Mouse (Mus musculus) midbrain, embryonic 10.5 days (tissue): ENCODE measurements around the gene Phf14. TPM values are rescaled to one million over a fixed set of nuclear protein-coding genes. Genes with fewer than 3 reads are reported as not detected.

Experiments used
- DNase-seq: peaks from one replicate; pipeline ENCODE4 v3.0.0-alpha.2; 2017; ENCODE audit warnings: low spot score
- H3K27ac ChIP-seq: fragments of 300-500 bp; sonication (generic); replicated peaks from 2 replicates; pipeline ENCODE4 v1.5.1; 2016; ENCODE audit warnings: mild to moderate bottlenecking
- H3K27me3 ChIP-seq: fragments of 300-500 bp; sonication (generic); 2 replicates; pipeline ENCODE4 v1.6.1; 2016; ENCODE audit warnings: low read depth, mild to moderate bottlenecking; ENCODE audit not compliant: poor library complexity, severe bottlenecking
- H3K36me3 ChIP-seq: fragments of 300-500 bp; sonication (generic); 2 replicates; pipeline ENCODE4 v1.6.1; 2016; ENCODE audit warnings: mild to moderate bottlenecking, moderate library complexity
- H3K4me1 ChIP-seq: fragments of 300-500 bp; sonication (generic); 2 replicates; pipeline ENCODE4 v1.6.1; 2016
- H3K4me3 ChIP-seq: fragments of 300-500 bp; sonication (generic); 2 replicates; pipeline ENCODE4 v1.5.1; 2016; ENCODE audit warnings: mild to moderate bottlenecking, moderate library complexity
- H3K9me3 ChIP-seq: fragments of 300-500 bp; sonication (generic); replicated peaks from 2 replicates; pipeline ENCODE4 v1.6.1; 2016; ENCODE audit warnings: mild to moderate bottlenecking
- WGBS: fragments of 180-500 bp; shearing (Covaris S2); methylation state at CpG from one replicate; pipeline ENCODE4 v1.1.7; 2016; 5-methylcytosine and 5-hydroxymethylcytosine counted together
- polyA plus RNA-seq: library from polyadenylated mRNA; unstranded; fragments of >200 nt; fragmentation: Nextera tagmentation; extraction: Ambion mirVana; gene quantifications from 2 replicates; pipeline ENCODE4 v1.2.1, GENCODE M21; 2016

Gene Phf14
- polyA plus RNA-seq, 1 experiment from 2014 or later, result 65.3 TPM

GRCm38 (mm10) chr6:12079260-12079659 is 171.7 kb downstream of the Phf14 start:
- no peak overlapping the region for H3K4me3 ChIP-seq
- no peaks in the 10 kb centered on the region for H3K27me3 ChIP-seq
- H3K27ac ChIP-seq, result no peak overlapping the region
- no peaks in the 10 kb centered on the region for H3K9me3 ChIP-seq
- peaks cover 18% of the 10 kb centered on the region for H3K36me3 ChIP-seq
- no peak for DNase-seq
- H3K4me1 ChIP-seq, result no peaks in the 10 kb centered on the region
- WGBS, result 94% methylated on average over 4 of the region's 4 CpGs

GRCm38 (mm10) chr6:12080423-12080822 is 172.8 kb downstream of the Phf14 start:
- no peaks in the 10 kb centered on the region for H3K4me1 ChIP-seq
- WGBS, result 93% methylated on average over 5 of the region's 5 CpGs
- peaks cover 18% of the 10 kb centered on the region for H3K36me3 ChIP-seq
- DNase-seq, result no peak
- H3K27me3 ChIP-seq, result no peaks in the 10 kb centered on the region
- no peaks in the 10 kb centered on the region for H3K9me3 ChIP-seq
- H3K4me3 ChIP-seq, result no peak overlapping the region
- no peak overlapping the region for H3K27ac ChIP-seq

GRCm38 (mm10) chr6:12081722-12082121 is 174.1 kb downstream of the Phf14 start:
- no peak for DNase-seq

GRCm38 (mm10) chr6:12082125-12082524 is 174.5 kb downstream of the Phf14 start:
- Histone ChIP-seq H3K27ac (no peak overlapping the region), H3K27me3 (no peaks in the 10 kb centered on the region), H3K4me3 (no peak overlapping the region), H3K9me3 (no peaks in the 10 kb centered on the region), H3K4me1 (no peaks in the 10 kb centered on the region), H3K36me3 (peaks cover 18% of the 10 kb centered on the region)
- WGBS, result 92% methylated on average over 2 of the region's 2 CpGs
- no peak for DNase-seq

More at GRCm38 (mm10) chr6:12081722-12082121, 174.1 kb downstream of the Phf14 start:
- WGBS, result 91% methylated on average over 2 of the region's 2 CpGs
- no peaks in the 10 kb centered on the region for H3K27me3 ChIP-seq
- H3K27ac ChIP-seq, result no peak overlapping the region
- H3K4me1 ChIP-seq, result no peaks in the 10 kb centered on the region
- no peak overlapping the region for H3K4me3 ChIP-seq
- H3K36me3 ChIP-seq, result peaks cover 18% of the 10 kb centered on the region
- no peaks in the 10 kb centered on the region for H3K9me3 ChIP-seq

- DNase-seq, result no peak
- H3K27ac ChIP-seq, result no peak overlapping the region
- no peaks in the 10 kb centered on the region for H3K27me3 ChIP-seq
- WGBS, result 85% methylated on average over 6 of the region's 6 CpGs
- peaks cover 18% of the 10 kb centered on the region for H3K36me3 ChIP-seq
- no peaks in the 10 kb centered on the region for H3K4me1 ChIP-seq
- H3K9me3 ChIP-seq, result no peaks in the 10 kb centered on the region
- no peak overlapping the region for H3K4me3 ChIP-seq
Measured at GRCm38 (mm10) chr6:12082531-12083216, 175.1 kb downstream of the Phf14 start.

- peaks cover 18% of the 10 kb centered on the region for H3K36me3 ChIP-seq
- H3K27me3 ChIP-seq, result no peaks in the 10 kb centered on the region
- no peak for DNase-seq
- no peak overlapping the region for H3K27ac ChIP-seq
- no peaks in the 10 kb centered on the region for H3K9me3 ChIP-seq
- 95% methylated on average over 5 of the region's 5 CpGs for WGBS
- H3K4me1 ChIP-seq, result 0 out of 2 replicates have a peak, but pooled peaks cover 2% of the 10 kb centered on the region
- H3K4me3 ChIP-seq, result no peak overlapping the region
Measured at GRCm38 (mm10) chr6:12084721-12085120, 177.1 kb downstream of the Phf14 start.

GRCm38 (mm10) chr6:12089439-12089992 is 181.9 kb downstream of the Phf14 start:
- Histone ChIP-seq H3K27me3 (no peaks in the 10 kb centered on the region), H3K4me1 (0 out of 2 replicates have a peak, but pooled peaks cover 4% of the 10 kb centered on the region), H3K27ac (no peak overlapping the region), H3K36me3 (no peaks in the 10 kb centered on the region), H3K9me3 (no peaks in the 10 kb centered on the region), H3K4me3 (no peak overlapping the region)
- no peak for DNase-seq
- WGBS, result 56% methylated on average over 3 of the region's 3 CpGs

- H3K9me3 ChIP-seq, result no peaks in the 10 kb centered on the region
- H3K36me3 ChIP-seq, result no peaks in the 10 kb centered on the region
- 95% methylated on average over 1 of the region's 1 CpGs for WGBS
Measured at GRCm38 (mm10) chr6:12095716-12096115, 188.1 kb downstream of the Phf14 start.

GRCm38 (mm10) chr6:12097125-12097524 is 189.5 kb downstream of the Phf14 start:
- WGBS, result 39% methylated on average over 4 of the region's 4 CpGs
- DNase-seq, result no peak
- Histone ChIP-seq H3K27ac (no peak overlapping the region), H3K36me3 (no peaks in the 10 kb centered on the region), H3K27me3 (no peaks in the 10 kb centered on the region), H3K9me3 (no peaks in the 10 kb centered on the region), H3K4me1 (no peaks in the 10 kb centered on the region), H3K4me3 (no peak overlapping the region)

More at GRCm38 (mm10) chr6:12095716-12096115, 188.1 kb downstream of the Phf14 start:
- Histone ChIP-seq H3K27ac (no peak overlapping the region), H3K27me3 (no peaks in the 10 kb centered on the region), H3K4me1 (no peaks in the 10 kb centered on the region), H3K4me3 (no peak overlapping the region)
- no peak for DNase-seq

GRCm38 (mm10) chr6:12105144-12105543 is 197.5 kb downstream of the Phf14 start:
- DNase-seq, result no peak
- WGBS, result 74% methylated on average over 4 of the region's 4 CpGs
- Histone ChIP-seq H3K9me3 (no peaks in the 10 kb centered on the region), H3K4me1 (no peaks in the 10 kb centered on the region), H3K36me3 (no peaks in the 10 kb centered on the region), H3K27ac (no peak overlapping the region), H3K27me3 (no peaks in the 10 kb centered on the region), H3K4me3 (no peak overlapping the region)

GRCm38 (mm10) chr6:12107326-12107725 is 199.7 kb downstream of the Phf14 start:
- H3K27ac ChIP-seq, result no peak overlapping the region
- no peak for DNase-seq
- no peaks in the 10 kb centered on the region for H3K36me3 ChIP-seq
- no peaks in the 10 kb centered on the region for H3K27me3 ChIP-seq
- H3K4me1 ChIP-seq, result no peaks in the 10 kb centered on the region
- WGBS, result 70% methylated on average over 10 of the region's 10 CpGs
- H3K4me3 ChIP-seq, result no peak overlapping the region
- H3K9me3 ChIP-seq, result no peaks in the 10 kb centered on the region

- Histone ChIP-seq H3K4me3 (no peak overlapping the region), H3K9me3 (no peaks in the 10 kb centered on the region), H3K4me1 (no peaks in the 10 kb centered on the region), H3K36me3 (no peaks in the 10 kb centered on the region), H3K27ac (no peak overlapping the region), H3K27me3 (no peaks in the 10 kb centered on the region)
- DNase-seq, result no peak
- WGBS, result 30% methylated on average over 8 of the region's 8 CpGs
Measured at GRCm38 (mm10) chr6:12107786-12108185, 200.2 kb downstream of the Phf14 start.
